Mouse (Mus musculus) liver, postnatal 0 days (tissue): ENCODE data around the gene Rnaseh2b. TPM values are rescaled to one million over a fixed set of nuclear protein-coding genes. Genes with fewer than 3 reads are reported as not detected.

Experiments
- ATAC-seq: fragments of 200-750 bp; cut with Nextera tagmentation; 2 replicates; pipeline ENCODE4 v1.8.0; 2017; ENCODE audit warnings: mild to moderate bottlenecking, moderate library complexity
- DNase-seq: peaks from one replicate; pipeline ENCODE4 v3.0.0-alpha.2; 2016
- H3K27ac ChIP-seq: fragments of 300-500 bp; sonication (generic); 2 replicates; pipeline ENCODE4 v1.5.1; 2014; ENCODE audit warnings: antibody characterized with exemption, moderate library complexity, mild to moderate bottlenecking, low read depth
- H3K27me3 ChIP-seq: fragments of 300-500 bp; sonication (generic); 2 replicates; pipeline ENCODE4 v1.6.1; 2014; ENCODE audit warnings: low read length, control low read depth, mixed read lengths; ENCODE audit not compliant: insufficient read depth
- H3K36me3 ChIP-seq: fragments of 300-500 bp; sonication (generic); replicated peaks from 2 replicates; pipeline ENCODE4 v1.6.1; 2014; ENCODE audit warnings: mild to moderate bottlenecking, control low read depth, low read length, moderate library complexity, mixed read lengths; ENCODE audit not compliant: insufficient read depth
- H3K4me1 ChIP-seq: fragments of 300-500 bp; sonication (generic); 2 replicates; pipeline ENCODE4 v1.6.1; 2014; ENCODE audit warnings: antibody characterized with exemption, mild to moderate bottlenecking, control low read depth; ENCODE audit not compliant: insufficient read depth
- H3K4me2 ChIP-seq: fragments of 300-500 bp; sonication (generic); 2 replicates; pipeline ENCODE4 v1.6.1; 2014; ENCODE audit warnings: low read depth, mild to moderate bottlenecking, low read length, moderate library complexity, mixed read lengths
- H3K4me3 ChIP-seq: fragments of 300-500 bp; sonication (generic); 2 replicates; pipeline ENCODE4 v1.5.1; 2014; ENCODE audit warnings: low read depth, low read length
- H3K9ac ChIP-seq: fragments of 300-500 bp; sonication (generic); replicated peaks from 2 replicates; pipeline ENCODE4 v1.6.1; 2014; ENCODE audit warnings: mild to moderate bottlenecking, moderate library complexity
- H3K9me3 ChIP-seq: fragments of 300-500 bp; sonication (generic); 2 replicates; pipeline ENCODE4 v1.6.1; 2016; ENCODE audit warnings: mild to moderate bottlenecking, control low read depth, low read length, mixed read lengths
- CTCF ChIP-seq: sonication (generic); IDR thresholded peaks from 2 replicates; pipeline ENCODE4 v1.5.1; 2016; ENCODE audit warnings: antibody characterized with exemption, low read depth
- EP300 ChIP-seq: IDR thresholded peaks from 2 replicates; pipeline ENCODE4 v1.6.1; 2016; ENCODE audit warnings: antibody characterized with exemption, low read depth, mild to moderate bottlenecking
- WGBS: fragments of 180-500 bp; shearing (Covaris S2); extraction: QIAGEN DNeasy Blood & Tissue Kit; methylation state at CpG from one replicate; pipeline ENCODE4 v1.1.7; 2014; ENCODE audit not compliant: insufficient replicate concordance; 5-methylcytosine and 5-hydroxymethylcytosine counted together
- polyA plus RNA-seq: library from polyadenylated mRNA; unstranded; fragments of >200 nt; fragmentation: Nextera tagmentation; extraction: Ambion mirVana; gene quantifications from 2 replicates; pipeline ENCODE4 v1.2.1, GENCODE M21; 2015

Rnaseh2b gene
- polyA plus RNA-seq, 1 experiment from 2014 or later: 40.2 TPM

DNA sequence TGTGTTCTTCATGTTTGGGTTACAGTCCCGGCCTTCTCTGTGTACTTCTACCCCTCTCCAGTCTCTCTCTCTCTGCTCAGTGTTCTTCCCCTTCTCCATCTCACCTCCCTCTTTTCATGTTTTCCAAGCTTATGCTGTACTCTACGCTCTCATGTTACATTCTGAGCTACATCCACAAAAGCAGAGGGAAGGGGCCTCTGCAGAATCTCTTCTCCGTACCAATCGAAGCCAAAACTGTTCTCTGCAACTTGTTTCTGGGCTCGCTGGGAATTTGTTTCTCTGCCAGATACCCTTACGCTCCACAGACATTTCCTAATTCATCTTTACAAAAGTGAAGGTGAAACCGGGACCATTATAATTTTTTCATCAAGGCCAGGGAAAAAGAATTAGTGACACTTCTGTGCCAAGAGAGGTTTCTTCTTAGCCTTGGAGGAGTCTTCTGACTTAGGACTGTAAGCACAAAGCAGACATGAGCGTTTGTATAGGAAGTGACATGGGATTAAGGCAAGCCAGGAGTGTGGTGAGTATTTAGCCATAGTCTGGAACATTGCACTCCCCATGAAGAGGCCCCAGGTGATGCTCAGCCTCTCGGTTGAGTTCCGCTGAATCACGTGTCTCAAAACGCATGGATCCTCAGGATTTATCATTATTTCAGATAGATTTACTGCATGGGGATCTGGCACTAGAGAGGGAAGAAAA lies 21.5 kb upstream of the Rnaseh2b start:
- H3K4me1 ChIP-seq: no peaks in the 10 kb centered on the region
- H3K4me3 ChIP-seq: no peak overlapping the region
- no peak overlapping the region for H3K27ac ChIP-seq
- no peaks in the 10 kb centered on the region for H3K27me3 ChIP-seq
- H3K36me3 ChIP-seq: no peaks in the 10 kb centered on the region
- DNase-seq (no peak), ATAC-seq (no peak)
- no peak overlapping the region for H3K9ac ChIP-seq
- WGBS: 80% methylated on average over 12 of the region's 12 CpGs
- H3K4me2 ChIP-seq: no peak overlapping the region
- H3K9me3 ChIP-seq: no peaks in the 10 kb centered on the region
- no peak for TF ChIP-seq EP300
- no peak for TF ChIP-seq CTCF

DNA sequence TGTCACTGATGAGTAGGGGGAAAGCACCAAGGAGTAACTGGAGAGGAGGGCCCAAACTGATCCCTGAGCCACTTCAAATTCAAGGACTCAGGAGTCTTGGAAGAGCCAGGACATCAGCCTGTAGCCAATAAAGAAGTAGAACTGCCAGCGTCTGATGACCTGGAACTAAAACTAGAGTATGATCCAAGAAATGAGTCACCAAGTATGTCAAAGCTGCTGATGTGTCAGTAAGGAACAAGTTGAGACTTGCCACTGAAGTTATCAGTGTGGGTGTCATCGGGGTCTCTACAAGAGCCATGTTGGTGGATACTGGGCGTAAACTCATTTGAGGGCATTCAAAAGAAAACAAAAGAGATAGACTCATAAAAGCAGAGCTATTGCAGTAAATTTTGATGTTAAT lies 18.8 kb upstream of the Rnaseh2b start:
- no peaks in the 10 kb centered on the region for H3K4me1 ChIP-seq
- no peak for TF ChIP-seq EP300
- TF ChIP-seq CTCF: no peak
- ATAC-seq: no peak
- no peaks in the 10 kb centered on the region for H3K27me3 ChIP-seq
- H3K4me2 ChIP-seq: no peak overlapping the region
- H3K4me3 ChIP-seq: no peak overlapping the region
- no peak overlapping the region for H3K27ac ChIP-seq
- no peak for DNase-seq
- no peaks in the 10 kb centered on the region for H3K9me3 ChIP-seq
- WGBS: 86% methylated on average over 3 of the region's 3 CpGs
- H3K36me3 ChIP-seq: no peaks in the 10 kb centered on the region
- H3K9ac ChIP-seq: no peak overlapping the region

DNA sequence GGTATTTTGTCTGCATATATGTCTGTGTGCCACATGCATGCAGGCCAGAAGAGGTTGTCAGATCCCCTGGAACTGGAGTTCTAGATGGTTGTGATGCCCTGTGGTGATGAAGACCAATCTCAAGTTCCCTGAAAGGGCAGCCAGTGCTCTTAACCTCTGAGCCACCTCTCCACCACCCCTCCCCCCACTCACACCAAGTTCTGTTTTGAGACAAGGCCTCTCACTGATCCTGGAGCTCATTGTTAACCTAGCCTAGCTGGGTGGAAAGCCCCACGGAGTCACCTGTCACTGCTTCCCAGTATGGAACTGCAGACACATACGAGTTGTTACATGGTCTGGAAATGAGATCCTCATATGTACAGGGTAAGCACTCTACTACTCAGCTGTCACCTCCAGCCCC lies 9.4 kb upstream of the Rnaseh2b start:
- no peak overlapping the region for H3K4me2 ChIP-seq
- H3K27me3 ChIP-seq: no peaks in the 10 kb centered on the region
- H3K9ac ChIP-seq: no peak overlapping the region
- WGBS: 73% methylated on average over 2 of the region's 2 CpGs
- H3K4me3 ChIP-seq: no peak overlapping the region
- H3K27ac ChIP-seq: no peak overlapping the region
- H3K4me1 ChIP-seq: no peaks in the 10 kb centered on the region
- TF ChIP-seq CTCF: no peak
- no peak for TF ChIP-seq EP300
- ATAC-seq (no peak), DNase-seq (no peak)
- no peaks in the 10 kb centered on the region for H3K36me3 ChIP-seq
- H3K9me3 ChIP-seq: no peaks in the 10 kb centered on the region

DNA sequence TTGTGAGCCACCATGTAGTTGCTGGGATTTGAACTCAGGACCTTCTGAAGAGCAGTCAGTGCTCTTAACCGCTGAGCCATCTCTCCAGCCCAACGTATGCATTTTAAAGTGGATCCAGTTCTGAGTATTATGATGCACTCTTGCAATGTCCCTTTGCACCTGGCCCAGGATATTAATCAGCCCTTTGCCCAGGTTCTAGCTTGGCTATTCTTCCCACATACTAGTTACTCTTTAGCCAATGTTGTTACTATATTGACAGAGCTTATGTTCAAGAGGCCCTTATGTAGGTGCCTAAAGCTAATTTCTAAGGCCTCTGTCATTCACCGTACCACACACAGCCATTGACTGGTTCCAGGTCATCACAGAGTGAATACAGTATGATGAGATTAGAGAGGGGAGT lies 3.7 kb upstream of the Rnaseh2b start:
- Histone ChIP-seq H3K9me3 (no peaks in the 10 kb centered on the region), H3K36me3 (no peaks in the 10 kb centered on the region), H3K4me3 (no peak overlapping the region), H3K27ac (no peak overlapping the region), H3K9ac (no peak overlapping the region), H3K27me3 (peaks cover 8% of the 10 kb centered on the region; the same call in 1 of the 2 replicates), H3K4me2 (no peak overlapping the region), H3K4me1 (peaks cover 7% of the 10 kb centered on the region)
- 91% methylated on average over 3 of the region's 3 CpGs for WGBS
- no peak for ATAC-seq
- TF ChIP-seq CTCF: no peak
- TF ChIP-seq EP300: no peak
- DNase-seq: no peak

DNA sequence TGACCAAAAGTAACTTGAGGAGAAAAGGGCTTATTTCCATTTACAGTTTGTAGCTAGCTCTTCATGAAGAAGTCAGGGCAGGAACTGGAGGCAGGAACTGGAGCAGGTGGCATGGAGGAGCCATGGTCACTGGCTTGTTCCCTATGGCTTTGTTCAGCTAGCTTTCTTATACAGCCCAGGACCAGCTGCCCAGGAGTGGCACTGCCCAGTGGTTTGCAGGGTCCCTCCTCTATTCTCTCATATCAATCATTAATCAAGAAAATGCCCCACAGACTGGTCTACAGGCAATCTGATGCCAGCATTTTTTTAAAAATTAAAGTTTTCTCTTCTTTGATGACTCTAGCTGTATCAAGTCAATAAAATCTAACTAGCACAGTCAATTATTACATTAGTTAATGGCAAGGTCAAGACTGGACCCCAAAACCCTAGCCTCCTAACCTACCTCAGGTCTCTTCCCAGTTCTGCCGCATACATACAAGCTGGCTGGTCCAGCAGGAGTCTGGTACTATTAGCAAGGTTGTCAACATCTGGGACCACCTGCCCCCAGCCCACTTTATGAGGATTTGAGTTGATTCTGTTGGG lies 892 bp upstream of the Rnaseh2b start:
- WGBS: 94% methylated on average over 1 of the region's 1 CpGs
- Histone ChIP-seq H3K9me3 (no peaks in the 10 kb centered on the region), H3K9ac (no peak overlapping the region), H3K36me3 (no peaks in the 10 kb centered on the region), H3K4me2 (no peak overlapping the region), H3K4me3 (no peak overlapping the region), H3K27me3 (peaks cover 10% of the 10 kb centered on the region; the same call in 1 of the 2 replicates), H3K27ac (no peak overlapping the region), H3K4me1 (peaks cover 7% of the 10 kb centered on the region)
- no peak for ATAC-seq
- TF ChIP-seq EP300 (no peak), CTCF (no peak)
- DNase-seq: no peak

DNA sequence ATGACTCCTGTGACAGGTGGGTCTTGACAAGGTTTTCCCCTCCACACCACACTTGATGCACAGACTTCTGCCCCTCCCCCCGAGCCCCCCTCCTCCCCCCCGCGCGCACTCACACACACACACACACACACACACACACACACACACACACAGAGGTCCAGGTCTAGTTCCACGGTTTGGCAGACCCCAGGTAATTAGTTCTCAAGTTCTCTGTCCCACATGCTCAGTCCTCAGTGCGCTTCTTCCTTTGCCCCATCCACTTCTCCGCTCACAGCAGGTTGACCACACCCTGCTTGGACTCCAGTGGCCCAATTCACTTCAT lies 262 bp upstream of the Rnaseh2b start:
- Histone ChIP-seq H3K4me3 (peak overlapping the region; percentile 47), H3K9me3 (no peaks in the 10 kb centered on the region), H3K27ac (no peak overlapping the region), H3K9ac (peak overlapping the region; percentile 41), H3K4me1 (peaks cover 7% of the 10 kb centered on the region), H3K27me3 (peaks cover 10% of the 10 kb centered on the region; the same call in 1 of the 2 replicates), H3K4me2 (peak overlapping the region; percentile 79), H3K36me3 (no peaks in the 10 kb centered on the region)
- ATAC-seq (no peak), DNase-seq (no peak)
- no peak for TF ChIP-seq CTCF
- TF ChIP-seq EP300: no peak
- 26% methylated on average over 7 of the region's 7 CpGs for WGBS
